Mouse (Mus musculus): ENCODE results near the gene Foxo1. TPM values are rescaled to one million over a fixed set of nuclear protein-coding genes. Genes with fewer than 3 reads are reported as not detected.

Gene Foxo1
- polyA plus RNA-seq (2014; fragmentation: Nextera tagmentation; extraction: Ambion mirVana), result 5.2 and 5.8 TPM in 2 replicates

DNA sequence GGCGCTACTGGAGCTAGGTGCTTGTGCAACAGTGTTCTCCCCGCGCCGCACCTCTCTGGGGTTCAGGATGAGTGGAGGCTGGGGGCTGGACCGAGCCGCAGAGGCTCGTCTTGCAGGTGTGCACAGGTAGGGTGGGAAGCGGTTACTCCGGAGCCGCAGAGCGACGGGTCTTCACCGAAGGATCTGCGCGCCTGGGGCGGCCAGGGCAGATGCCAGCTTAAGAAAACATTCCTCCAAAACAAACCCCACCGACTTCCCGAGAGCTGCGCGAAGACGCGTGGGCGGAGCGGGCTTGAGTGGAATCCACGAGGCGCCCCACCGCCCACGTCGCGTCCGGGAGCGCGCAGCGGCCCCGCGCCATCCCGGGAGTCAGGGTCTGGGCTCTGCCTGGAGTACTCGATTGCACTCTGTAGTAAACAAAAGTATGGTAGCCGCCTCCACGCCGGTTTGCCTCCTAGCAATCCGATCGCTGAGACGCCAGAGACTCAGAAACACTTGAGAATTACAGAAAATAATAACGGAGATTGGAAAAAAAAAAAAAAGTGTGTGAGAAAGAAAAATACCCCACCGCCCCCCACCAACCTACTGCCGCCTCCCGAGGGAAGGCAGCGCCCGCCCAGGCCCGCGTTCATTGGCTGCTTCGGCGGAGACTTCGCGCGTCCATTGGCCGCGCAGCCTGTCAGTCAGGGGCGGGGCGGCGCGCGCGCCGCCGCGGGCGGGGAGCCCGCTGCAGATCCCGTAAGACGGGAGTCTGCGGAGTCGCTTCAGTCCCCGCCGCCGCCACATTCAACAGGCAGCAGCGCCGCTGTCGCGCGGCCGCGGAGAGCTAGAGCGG is at the start of gene Foxo1:
Gene Foxo1 (plus strand): TSS at position 685 of the 835 bp plus-strand sequence.
- no peaks in the 10 kb centered on the region for H3K36me3 ChIP-seq (replicated peaks; ENCODE audit: control insufficient read depth, insufficient read depth, low read depth, low read length)
- H3K4me2 ChIP-seq (ENCODE audit: low read depth, low read length), result peak within 1 kb of the TSS; percentile 97
- peak; percentile 91 for DNase-seq (ENCODE audit: low spot score)
- H3K9me3 ChIP-seq (replicated peaks; ENCODE audit: control insufficient read depth, low read length), result no peaks in the 10 kb centered on the region
- peak; percentile 89 for ATAC-seq (replicated peaks; ENCODE audit: insufficient number of reproducible peaks, low FRiP score, low TSS enrichment, low read depth)
- H3K4me1 ChIP-seq (ENCODE audit: control insufficient read depth, insufficient read depth, low read length), result no peaks in the 10 kb centered on the region
- H3K27me3 ChIP-seq (ENCODE audit: control insufficient read depth, insufficient read depth, low read length), result peaks cover 6% of the 10 kb centered on the region
- H3K27ac ChIP-seq (replicated peaks; ENCODE audit: low read depth, low read length), result peak within 1 kb of the TSS; percentile 65
- H3K9ac ChIP-seq (replicated peaks; ENCODE audit: low read length), result peak within 1 kb of the TSS; percentile 80
- peak within 1 kb of the TSS; percentile 84 for H3K4me3 ChIP-seq (ENCODE audit: low read depth, low read length)
- WGBS, result under 1% methylated on average over 78 of the region's 85 CpGs

DNA sequence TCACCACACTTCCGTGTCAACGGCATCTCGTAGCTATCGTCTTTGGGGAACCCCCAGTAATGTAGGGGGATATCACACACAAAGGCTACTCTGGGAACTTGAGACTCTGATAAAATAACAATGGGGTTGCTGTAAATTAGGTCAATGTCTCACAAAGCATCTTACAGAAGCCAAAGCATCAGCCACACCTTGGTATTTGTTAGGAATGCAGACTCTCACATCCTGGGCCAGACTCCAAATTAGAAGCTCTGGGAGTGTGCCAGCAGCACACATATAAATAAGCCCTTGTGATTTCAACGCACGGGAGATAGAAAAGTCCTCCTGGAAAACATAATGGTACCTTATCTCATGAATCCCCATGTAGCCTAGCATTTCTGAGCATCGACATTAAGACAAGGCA is 49.3 kb upstream of the Foxo1 start:
- Histone ChIP-seq H3K36me3 (replicated peaks; ENCODE audit: control insufficient read depth, insufficient read depth, low read depth, low read length) (no peaks in the 10 kb centered on the region), H3K4me3 (ENCODE audit: low read depth, low read length) (no peak overlapping the region), H3K27me3 (ENCODE audit: control insufficient read depth, insufficient read depth, low read length) (no peaks in the 10 kb centered on the region), H3K9ac (replicated peaks; ENCODE audit: low read length) (no peak overlapping the region), H3K27ac (replicated peaks; ENCODE audit: low read depth, low read length) (no peak overlapping the region), H3K4me1 (ENCODE audit: control insufficient read depth, insufficient read depth, low read length) (no peaks in the 10 kb centered on the region), H3K9me3 (replicated peaks; ENCODE audit: control insufficient read depth, low read length) (no peaks in the 10 kb centered on the region), H3K4me2 (ENCODE audit: low read depth, low read length) (no peak overlapping the region)
- ATAC-seq (replicated peaks; ENCODE audit: insufficient number of reproducible peaks, low FRiP score, low TSS enrichment, low read depth), result no peak
- WGBS, result 90% methylated on average over 7 of the region's 7 CpGs
- DNase-seq (ENCODE audit: low spot score), result no peak

DNA sequence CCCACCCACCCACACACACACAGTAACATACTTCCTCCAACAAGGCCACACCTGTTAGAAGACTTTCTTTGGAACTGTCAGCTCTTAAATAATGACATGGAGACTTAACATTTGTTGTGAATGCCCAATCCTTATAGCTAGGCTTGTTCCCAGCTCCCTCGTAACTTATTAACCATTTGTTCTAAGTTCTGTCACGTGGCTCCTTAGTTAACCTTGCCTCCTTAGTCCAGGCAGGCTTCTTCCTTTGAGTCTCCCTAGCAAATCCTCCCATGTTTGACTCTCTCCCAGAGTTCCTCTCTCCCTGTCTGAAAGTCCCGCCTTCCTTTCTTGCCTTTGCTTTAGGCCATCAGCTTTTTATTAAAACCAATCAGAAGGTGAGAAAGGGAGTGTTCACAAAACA is 47.1 kb upstream of the Foxo1 start:
- Histone ChIP-seq H3K4me1 (ENCODE audit: control insufficient read depth, insufficient read depth, low read length) (no peaks in the 10 kb centered on the region), H3K4me2 (ENCODE audit: low read depth, low read length) (no peak overlapping the region), H3K9me3 (replicated peaks; ENCODE audit: control insufficient read depth, low read length) (no peaks in the 10 kb centered on the region), H3K9ac (replicated peaks; ENCODE audit: low read length) (no peak overlapping the region), H3K36me3 (replicated peaks; ENCODE audit: control insufficient read depth, insufficient read depth, low read depth, low read length) (no peaks in the 10 kb centered on the region), H3K27ac (replicated peaks; ENCODE audit: low read depth, low read length) (no peak overlapping the region), H3K4me3 (ENCODE audit: low read depth, low read length) (no peak overlapping the region), H3K27me3 (ENCODE audit: control insufficient read depth, insufficient read depth, low read length) (no peaks in the 10 kb centered on the region)
- DNase-seq (ENCODE audit: low spot score) (no peak), ATAC-seq (replicated peaks; ENCODE audit: insufficient number of reproducible peaks, low FRiP score, low TSS enrichment, low read depth) (no peak)
- 83% methylated on average over 3 of the region's 3 CpGs for WGBS

DNA sequence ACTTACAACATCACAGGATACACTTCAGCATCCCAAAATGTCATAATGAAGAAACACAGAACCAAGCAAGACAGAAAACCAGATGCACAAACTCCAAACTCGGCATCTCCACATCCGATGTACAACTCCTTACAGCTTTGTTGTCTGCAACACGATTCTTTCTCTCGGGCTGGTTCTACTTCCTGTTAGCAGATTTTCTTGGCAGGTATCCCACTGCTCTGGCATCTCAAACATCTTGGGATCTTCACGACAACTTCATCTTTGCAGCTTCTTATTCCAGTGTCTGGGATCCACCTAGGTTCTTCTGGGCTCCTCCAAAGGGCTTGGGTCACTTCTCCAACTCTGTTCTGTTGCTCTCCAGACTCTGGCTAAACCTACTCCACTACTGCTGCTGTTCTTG is 46.2 kb upstream of the Foxo1 start:
- no peak overlapping the region for H3K4me3 ChIP-seq (ENCODE audit: low read depth, low read length)
- 69% methylated on average over 5 of the region's 5 CpGs for WGBS
- no peak for DNase-seq (ENCODE audit: low spot score)
- ATAC-seq (replicated peaks; ENCODE audit: insufficient number of reproducible peaks, low FRiP score, low TSS enrichment, low read depth), result no peak
- H3K27ac ChIP-seq (replicated peaks; ENCODE audit: low read depth, low read length), result no peak overlapping the region
- H3K4me1 ChIP-seq (ENCODE audit: control insufficient read depth, insufficient read depth, low read length), result no peaks in the 10 kb centered on the region
- no peaks in the 10 kb centered on the region for H3K27me3 ChIP-seq (ENCODE audit: control insufficient read depth, insufficient read depth, low read length)
- H3K9me3 ChIP-seq (replicated peaks; ENCODE audit: control insufficient read depth, low read length), result no peaks in the 10 kb centered on the region
- no peaks in the 10 kb centered on the region for H3K36me3 ChIP-seq (replicated peaks; ENCODE audit: control insufficient read depth, insufficient read depth, low read depth, low read length)
- H3K4me2 ChIP-seq (ENCODE audit: low read depth, low read length), result no peak overlapping the region
- H3K9ac ChIP-seq (replicated peaks; ENCODE audit: low read length), result no peak overlapping the region

DNA sequence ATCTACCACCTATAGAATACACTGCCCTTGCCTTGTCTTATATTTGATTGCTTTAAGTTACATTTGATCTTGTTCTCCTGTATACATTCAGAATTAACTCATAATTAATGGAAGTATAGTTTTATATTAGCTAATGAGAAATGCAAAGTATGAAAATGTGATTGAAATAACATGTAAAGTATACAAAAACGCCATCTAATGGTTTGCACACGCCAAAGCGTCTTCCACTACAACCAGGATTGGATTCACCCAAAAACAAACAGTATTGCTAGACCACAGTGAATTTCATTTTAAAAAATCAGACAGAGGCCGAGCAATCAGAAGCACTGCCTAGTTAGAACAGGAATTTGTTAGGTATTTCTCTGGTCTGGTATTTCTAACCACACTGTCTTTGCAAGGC is 31.6 kb upstream of the Foxo1 start:
- H3K27me3 ChIP-seq (ENCODE audit: control insufficient read depth, insufficient read depth, low read length), result no peaks in the 10 kb centered on the region
- no peaks in the 10 kb centered on the region for H3K9me3 ChIP-seq (replicated peaks; ENCODE audit: control insufficient read depth, low read length)
- WGBS, result 80% methylated on average over 4 of the region's 4 CpGs
- H3K4me1 ChIP-seq (ENCODE audit: control insufficient read depth, insufficient read depth, low read length), result no peaks in the 10 kb centered on the region
- no peak overlapping the region for H3K4me2 ChIP-seq (ENCODE audit: low read depth, low read length)
- H3K9ac ChIP-seq (replicated peaks; ENCODE audit: low read length), result no peak overlapping the region
- H3K36me3 ChIP-seq (replicated peaks; ENCODE audit: control insufficient read depth, insufficient read depth, low read depth, low read length), result no peaks in the 10 kb centered on the region
- no peak overlapping the region for H3K4me3 ChIP-seq (ENCODE audit: low read depth, low read length)
- ATAC-seq (replicated peaks; ENCODE audit: insufficient number of reproducible peaks, low FRiP score, low TSS enrichment, low read depth) (no peak), DNase-seq (ENCODE audit: low spot score) (no peak)
- no peak overlapping the region for H3K27ac ChIP-seq (replicated peaks; ENCODE audit: low read depth, low read length)

DNA sequence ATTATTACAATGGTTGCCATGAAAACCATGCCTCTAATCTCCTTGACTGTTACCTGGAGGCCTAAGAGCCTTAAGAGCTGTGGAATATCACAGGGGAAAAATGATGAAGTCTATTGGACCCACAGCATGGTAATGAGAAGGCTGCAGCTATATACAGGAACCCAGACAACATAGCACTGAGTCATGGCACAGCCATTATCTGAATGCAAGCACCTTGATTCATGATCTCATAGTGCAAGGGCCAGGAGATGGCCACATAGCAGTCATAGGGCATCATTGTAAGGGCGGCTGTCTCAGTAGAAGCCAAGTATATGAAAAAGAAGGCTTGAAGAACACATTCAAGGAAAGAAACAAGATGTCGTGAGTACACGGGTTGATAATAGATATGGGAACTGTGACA is 31.0 kb upstream of the Foxo1 start:
- Histone ChIP-seq H3K4me1 (ENCODE audit: control insufficient read depth, insufficient read depth, low read length) (no peaks in the 10 kb centered on the region), H3K27ac (replicated peaks; ENCODE audit: low read depth, low read length) (no peak overlapping the region), H3K9ac (replicated peaks; ENCODE audit: low read length) (no peak overlapping the region), H3K9me3 (replicated peaks; ENCODE audit: control insufficient read depth, low read length) (no peaks in the 10 kb centered on the region), H3K27me3 (ENCODE audit: control insufficient read depth, insufficient read depth, low read length) (no peaks in the 10 kb centered on the region), H3K36me3 (replicated peaks; ENCODE audit: control insufficient read depth, insufficient read depth, low read depth, low read length) (no peaks in the 10 kb centered on the region), H3K4me2 (ENCODE audit: low read depth, low read length) (no peak overlapping the region), H3K4me3 (ENCODE audit: low read depth, low read length) (no peak overlapping the region)
- DNase-seq (ENCODE audit: low spot score), result no peak
- ATAC-seq (replicated peaks; ENCODE audit: insufficient number of reproducible peaks, low FRiP score, low TSS enrichment, low read depth), result no peak
- WGBS, result 78% methylated on average over 3 of the region's 3 CpGs

DNA sequence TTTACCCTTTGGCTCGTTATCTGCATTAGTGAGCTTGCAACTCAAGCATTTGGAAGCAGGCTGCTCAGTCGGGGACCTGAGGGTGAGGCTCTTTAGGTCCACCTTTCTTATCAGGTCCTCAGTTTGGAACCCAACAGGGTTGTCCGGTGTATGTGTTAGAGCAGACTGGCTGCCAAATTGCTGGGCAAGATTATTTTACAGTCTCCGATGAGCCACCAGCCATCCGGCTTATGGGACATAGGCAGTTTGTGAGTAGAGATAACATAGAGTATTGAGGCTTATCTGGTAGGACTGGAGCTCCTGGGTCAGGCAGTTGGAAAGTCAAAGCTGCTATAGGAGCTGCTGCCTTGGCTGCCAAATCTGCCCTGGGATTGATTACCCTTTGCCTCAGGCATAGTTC is 27.1 kb upstream of the Foxo1 start:
- no peaks in the 10 kb centered on the region for H3K4me1 ChIP-seq (ENCODE audit: control insufficient read depth, insufficient read depth, low read length)
- no peak for ATAC-seq (replicated peaks; ENCODE audit: insufficient number of reproducible peaks, low FRiP score, low TSS enrichment, low read depth)
- no peaks in the 10 kb centered on the region for H3K9me3 ChIP-seq (replicated peaks; ENCODE audit: control insufficient read depth, low read length)
- H3K27ac ChIP-seq (replicated peaks; ENCODE audit: low read depth, low read length), result no peak overlapping the region
- no peaks in the 10 kb centered on the region for H3K36me3 ChIP-seq (replicated peaks; ENCODE audit: control insufficient read depth, insufficient read depth, low read depth, low read length)
- no peak for DNase-seq (ENCODE audit: low spot score)
- no peak overlapping the region for H3K9ac ChIP-seq (replicated peaks; ENCODE audit: low read length)
- 87% methylated on average over 5 of the region's 5 CpGs for WGBS
- no peak overlapping the region for H3K4me3 ChIP-seq (ENCODE audit: low read depth, low read length)
- H3K27me3 ChIP-seq (ENCODE audit: control insufficient read depth, insufficient read depth, low read length), result no peaks in the 10 kb centered on the region
- H3K4me2 ChIP-seq (ENCODE audit: low read depth, low read length), result no peak overlapping the region

DNA sequence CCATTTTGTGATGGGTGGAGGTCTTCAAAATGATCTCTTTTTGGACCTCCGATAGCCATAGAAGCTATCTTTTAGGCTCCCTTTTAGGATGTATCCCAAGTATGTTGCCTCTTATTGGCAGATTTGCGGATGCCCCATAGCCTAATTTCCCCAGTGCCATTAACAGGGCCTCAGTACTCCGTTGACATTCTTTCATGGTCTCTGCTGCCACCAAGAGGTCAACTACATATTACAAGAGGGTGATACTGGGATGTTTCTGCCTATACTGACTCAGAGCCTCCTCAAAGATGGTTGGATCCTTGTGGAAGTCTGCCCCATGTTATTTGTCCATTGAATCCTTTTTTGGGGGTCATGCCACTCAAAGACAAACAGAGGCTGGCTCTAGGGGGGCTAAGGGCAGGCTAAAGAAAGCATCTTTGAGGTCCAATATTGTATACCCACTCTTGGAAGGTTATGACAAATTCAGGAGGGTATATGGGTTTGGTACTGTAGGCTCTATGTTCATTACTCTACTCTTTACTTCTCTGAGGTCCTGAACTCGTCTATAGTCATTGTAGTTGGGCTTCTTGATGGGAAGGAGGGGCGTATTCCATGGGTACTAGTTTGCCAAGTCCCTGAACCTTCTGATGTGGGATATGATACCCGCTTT is 25.6 kb upstream of the Foxo1 start:
- 36% methylated on average over 6 of the region's 6 CpGs for whole genome bisulfite sequencing
- peak; percentile 62; the same call in 1 of the 2 replicates for ATAC-seq (replicated peaks; ENCODE audit: insufficient number of reproducible peaks, low FRiP score, low TSS enrichment, low read depth)
- Histone ChIP-seq H3K4me1 (ENCODE audit: control insufficient read depth, insufficient read depth, low read length) (no peaks in the 10 kb centered on the region), H3K4me2 (ENCODE audit: low read depth, low read length) (no peak overlapping the region), H3K9ac (replicated peaks; ENCODE audit: low read length) (no peak overlapping the region), H3K9me3 (replicated peaks; ENCODE audit: control insufficient read depth, low read length) (no peaks in the 10 kb centered on the region), H3K4me3 (ENCODE audit: low read depth, low read length) (no peak overlapping the region), H3K36me3 (replicated peaks; ENCODE audit: control insufficient read depth, insufficient read depth, low read depth, low read length) (no peaks in the 10 kb centered on the region), H3K27me3 (ENCODE audit: control insufficient read depth, insufficient read depth, low read length) (no peaks in the 10 kb centered on the region), H3K27ac (replicated peaks; ENCODE audit: low read depth, low read length) (no peak overlapping the region)
- DNase-seq (ENCODE audit: low spot score), result peak; percentile 83
